Mouse (Mus musculus) brain, embryonic 14.5 days (tissue): ENCODE results near the gene Gm44973.

Source experiments
- CTCF ChIP-seq: fragments of 200-500 bp; IDR thresholded peaks from 2 replicates; pipeline ENCODE4 v1.5.1; 2012; ENCODE audit warnings: inconsistent platforms, mild to moderate bottlenecking, moderate library complexity, borderline replicate concordance; ENCODE audit not compliant: insufficient read depth, insufficient read length; ENCODE audit errors: extremely low read depth
- POLR2A ChIP-seq: fragments of 200-500 bp; IDR thresholded peaks from 2 replicates; pipeline ENCODE4 v1.6.1; 2012; ENCODE audit warnings: mild to moderate bottlenecking, inconsistent platforms, borderline replicate concordance; ENCODE audit not compliant: poor library complexity, insufficient read depth, insufficient read length, severe bottlenecking; ENCODE audit errors: extremely low read depth

DNA sequence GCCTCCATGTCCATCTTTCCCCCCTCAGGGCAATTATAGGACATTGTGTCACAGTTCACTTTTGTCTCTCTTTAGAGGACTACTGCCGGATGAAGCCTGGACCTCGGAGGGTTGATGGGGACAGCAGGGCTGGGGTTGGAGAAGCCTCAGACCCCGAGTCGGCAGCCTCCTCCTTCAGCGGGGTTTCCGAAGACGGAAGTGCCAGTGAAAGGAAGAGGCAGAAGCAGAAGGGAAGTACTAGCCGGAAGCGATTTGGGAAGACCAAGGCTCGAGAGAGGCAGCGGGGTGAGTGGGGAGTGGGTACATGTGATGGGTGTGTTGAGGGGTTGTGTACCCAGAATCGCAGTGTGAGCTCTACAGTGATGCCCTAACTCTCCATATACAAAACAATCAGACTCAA is 44.1 kb downstream of the Gm44973 start:
- no peak for TF ChIP-seq CTCF
- no peak for TF ChIP-seq POLR2A
